Mouse (Mus musculus) thymus, adult 2 months (tissue): ENCODE results near the gene Cacna2d3. TPM values are rescaled to one million over a fixed set of nuclear protein-coding genes. Genes with fewer than 3 reads are reported as not detected.

Experiments
- DNase-seq: peaks from one replicate; pipeline ENCODE4 v3.0.0; 2021
- H3K27ac ChIP-seq: fragments of 200-500 bp; 2 replicates; pipeline ENCODE4 v1.5.1; 2012; ENCODE audit warnings: low read length, control low read depth; ENCODE audit not compliant: control insufficient read depth, insufficient read depth
- H3K27me3 ChIP-seq: fragments of 200-500 bp; 2 replicates; pipeline ENCODE4 v1.6.1; 2012; ENCODE audit warnings: mild to moderate bottlenecking, low read length, moderate library complexity, mixed read lengths; ENCODE audit not compliant: control insufficient read depth, insufficient read depth
- H3K36me3 ChIP-seq: fragments of 200-500 bp; 2 replicates; pipeline ENCODE4 v1.6.1; 2012; ENCODE audit warnings: mild to moderate bottlenecking, low read length, moderate library complexity; ENCODE audit not compliant: control insufficient read depth, insufficient read depth
- H3K4me1 ChIP-seq: fragments of 200-500 bp; replicated peaks from 2 replicates; pipeline ENCODE4 v1.6.1; 2012; ENCODE audit warnings: low read length; ENCODE audit not compliant: control insufficient read depth, insufficient read depth
- H3K4me3 ChIP-seq: fragments of 200-500 bp; 2 replicates; pipeline ENCODE4 v1.5.1; 2012; ENCODE audit warnings: mild to moderate bottlenecking, low read length, control low read depth, moderate library complexity; ENCODE audit not compliant: control insufficient read depth, insufficient read depth
- CTCF ChIP-seq: fragments of 200-500 bp; IDR thresholded peaks from 2 replicates; pipeline ENCODE4 v1.5.1; 2012; ENCODE audit warnings: mild to moderate bottlenecking, control low read depth, low read length, moderate library complexity, borderline replicate concordance; ENCODE audit not compliant: control insufficient read depth, poor library complexity, insufficient read depth; ENCODE audit errors: extremely low read depth
- POLR2A ChIP-seq: fragments of 200-500 bp; IDR thresholded peaks from 2 replicates; pipeline ENCODE4 v1.6.1; 2012; ENCODE audit warnings: mild to moderate bottlenecking, low read length, control low read depth, moderate library complexity; ENCODE audit not compliant: control insufficient read depth, poor library complexity, insufficient read depth; ENCODE audit errors: extremely low read depth
- WGBS: fragments of 180-500 bp; shearing (Covaris S2); methylation state at CpG from one replicate; pipeline ENCODE4 v1.1.7; 2018; 5-methylcytosine and 5-hydroxymethylcytosine counted together
- polyA plus RNA-seq: library from polyadenylated mRNA; depleted of rRNA; stranded (reverse); fragments of >200 nt; gene quantifications from 2 replicates; pipeline ENCODE4 v1.2.3, GENCODE M21; 2012

Gene Cacna2d3
- polyA plus RNA-seq, 1 experiment: 0.08 TPM

- H3K4me3 ChIP-seq: no peak overlapping the region
- no peaks in the 10 kb centered on the region for H3K36me3 ChIP-seq
- DNase-seq: no peak
- H3K4me1 ChIP-seq: no peaks in the 10 kb centered on the region
- no peak overlapping the region for H3K27ac ChIP-seq
- no peak for TF ChIP-seq CTCF
- TF ChIP-seq POLR2A: no peak
- WGBS: 97% methylated on average over 1 of the region's 1 CpGs
- H3K27me3 ChIP-seq: no peaks in the 10 kb centered on the region
Observed at GRCm38 (mm10) chr14:28932746-28933293, 788.8 kb downstream of the Cacna2d3 start.

DNA sequence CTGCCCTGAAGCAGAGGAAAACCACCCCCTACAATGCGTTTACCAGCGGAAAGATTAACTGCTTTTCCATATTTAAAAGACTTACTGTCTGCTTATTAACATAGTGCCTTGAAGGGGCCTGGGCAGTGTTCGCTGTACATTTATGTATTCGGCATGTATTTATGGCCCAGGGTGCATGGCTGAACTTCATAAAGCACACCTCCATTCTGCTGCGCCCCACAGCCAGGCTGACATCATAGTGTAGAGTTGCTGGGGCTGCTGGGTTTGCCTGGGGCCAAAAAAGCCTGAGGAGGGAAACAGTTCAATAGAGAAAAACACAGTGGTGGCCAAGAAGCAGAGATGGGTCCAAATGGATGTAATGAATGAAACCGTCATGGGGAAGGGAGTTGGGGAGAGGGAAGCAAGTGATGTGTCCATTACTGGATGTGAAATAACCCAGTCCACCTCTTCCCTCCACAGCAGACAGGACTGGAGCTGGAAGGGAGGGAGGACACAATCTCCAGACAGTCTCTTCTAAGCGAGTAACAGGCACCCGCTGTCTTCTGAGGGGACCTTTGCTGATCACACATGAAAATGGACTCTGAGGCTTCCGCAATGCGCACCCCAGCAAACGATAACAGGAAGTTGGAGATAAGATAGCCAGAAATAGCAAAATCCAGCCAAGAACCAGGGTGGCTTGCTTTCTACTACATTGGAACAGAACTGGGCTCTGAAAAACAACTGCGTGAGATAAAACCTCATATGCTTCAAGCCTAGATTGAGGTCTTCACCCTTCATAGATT is 798.3 kb downstream of the Cacna2d3 start:
- Histone ChIP-seq H3K4me3 (no peak overlapping the region), H3K36me3 (no peaks in the 10 kb centered on the region), H3K27ac (no peak overlapping the region), H3K4me1 (no peaks in the 10 kb centered on the region), H3K27me3 (no peaks in the 10 kb centered on the region)
- DNase-seq: no peak
- WGBS: 90% methylated on average over 12 of the region's 12 CpGs
- TF ChIP-seq CTCF: no peak
- TF ChIP-seq POLR2A: no peak

GRCm38 (mm10) chr14:28918871-28919270 is 802.8 kb downstream of the Cacna2d3 start:
- H3K27ac ChIP-seq: no peak overlapping the region
- DNase-seq: no peak
- no peak overlapping the region for H3K4me3 ChIP-seq
- H3K36me3 ChIP-seq: no peaks in the 10 kb centered on the region
- no peak for TF ChIP-seq POLR2A
- 84% methylated on average over 5 of the region's 5 CpGs for WGBS
- no peaks in the 10 kb centered on the region for H3K27me3 ChIP-seq
- H3K4me1 ChIP-seq: no peaks in the 10 kb centered on the region

DNA sequence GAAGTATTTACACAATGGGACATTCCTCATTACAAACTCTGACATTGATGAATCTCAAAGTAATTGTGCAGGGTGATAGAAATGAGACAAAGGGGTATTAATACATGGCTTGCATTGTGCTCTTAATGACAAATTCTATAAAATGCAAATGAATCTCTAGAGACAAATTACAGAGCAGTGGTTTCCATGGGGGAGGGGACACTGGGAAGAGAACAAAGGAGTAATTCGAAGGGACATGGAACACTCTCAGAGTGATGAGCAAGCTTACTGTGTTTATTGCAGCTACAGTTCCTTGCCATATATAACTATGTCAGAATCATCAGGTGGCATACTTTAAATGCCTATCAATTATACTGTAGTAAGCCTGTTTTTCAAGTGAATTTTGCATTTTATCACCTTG is 806.7 kb downstream of the Cacna2d3 start:
- no peaks in the 10 kb centered on the region for H3K27me3 ChIP-seq
- H3K4me3 ChIP-seq: no peak overlapping the region
- 74% methylated on average over 1 of the region's 1 CpGs for WGBS
- H3K36me3 ChIP-seq: no peaks in the 10 kb centered on the region
- no peak overlapping the region for H3K27ac ChIP-seq
- no peak for DNase-seq
- TF ChIP-seq POLR2A (no peak), CTCF (no peak)
- no peaks in the 10 kb centered on the region for H3K4me1 ChIP-seq

DNA sequence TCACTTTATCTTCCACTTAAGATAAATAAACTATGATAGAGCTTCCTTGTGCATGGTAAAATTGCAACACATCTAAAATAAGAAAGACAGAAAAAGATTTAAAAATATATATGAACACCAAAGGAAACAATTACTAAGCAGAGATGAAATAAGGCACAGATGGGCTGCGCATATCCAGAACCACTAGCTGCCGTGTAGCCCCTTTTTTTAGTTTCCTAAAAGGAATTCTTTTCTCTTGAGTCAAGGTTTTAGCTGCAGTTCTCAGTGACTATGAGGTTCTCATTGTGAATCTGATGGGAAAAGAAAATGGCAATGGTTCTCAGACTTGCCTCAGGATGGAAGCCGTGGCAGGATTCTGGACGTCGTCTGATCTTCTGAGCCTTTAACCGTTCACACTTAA is 814.0 kb downstream of the Cacna2d3 start:
- no peak overlapping the region for H3K27ac ChIP-seq
- H3K36me3 ChIP-seq: no peaks in the 10 kb centered on the region
- H3K27me3 ChIP-seq: no peaks in the 10 kb centered on the region
- DNase-seq: no peak
- H3K4me3 ChIP-seq: no peak overlapping the region
- H3K4me1 ChIP-seq: no peaks in the 10 kb centered on the region
- 95% methylated on average over 6 of the region's 6 CpGs for WGBS
- TF ChIP-seq POLR2A (no peak), CTCF (no peak)

DNA sequence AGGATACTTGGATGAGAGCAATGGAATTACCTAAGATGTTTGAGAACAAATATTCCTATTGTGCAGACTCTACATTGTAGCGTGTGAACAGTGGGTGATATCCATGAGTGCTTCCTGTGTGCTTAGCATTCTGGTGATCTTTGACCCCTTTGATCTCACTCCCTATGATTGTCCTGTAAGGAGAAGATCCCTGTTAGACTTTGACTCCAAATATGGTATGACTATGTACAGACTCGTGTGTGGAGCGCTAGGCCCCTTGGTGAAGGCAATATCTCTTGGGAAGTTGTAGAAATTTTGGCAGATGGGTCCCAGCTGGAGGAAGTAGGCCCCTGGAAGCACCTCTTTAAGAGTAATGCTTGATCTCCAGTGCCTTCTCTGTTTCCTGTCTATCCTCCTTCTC is 829.1 kb downstream of the Cacna2d3 start:
- no peaks in the 10 kb centered on the region for H3K4me1 ChIP-seq
- H3K27ac ChIP-seq: no peak overlapping the region
- DNase-seq: no peak
- no peak for TF ChIP-seq CTCF
- no peak for TF ChIP-seq POLR2A
- 92% methylated on average over 3 of the region's 3 CpGs for WGBS
- H3K4me3 ChIP-seq: no peak overlapping the region
- no peaks in the 10 kb centered on the region for H3K27me3 ChIP-seq
- H3K36me3 ChIP-seq: no peaks in the 10 kb centered on the region

DNA sequence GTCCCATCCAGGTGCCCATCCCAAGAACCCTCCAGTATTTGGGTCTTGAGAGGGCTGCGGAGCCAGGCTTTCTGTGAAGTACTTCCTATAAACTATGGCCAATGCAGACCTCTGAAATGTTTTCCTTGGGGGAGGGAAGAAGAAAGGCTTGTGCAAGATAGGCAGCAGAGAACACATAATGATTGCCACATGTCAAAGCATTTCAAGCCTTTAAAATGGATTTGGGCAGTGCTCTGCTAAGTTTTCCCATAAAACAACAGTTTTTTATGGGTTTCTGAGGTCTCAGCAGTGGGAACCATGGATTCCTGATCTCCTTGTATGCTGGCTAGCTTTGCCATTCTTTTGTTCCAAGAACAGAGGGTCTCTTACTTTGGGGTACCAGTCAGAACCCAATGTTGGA is 834.3 kb downstream of the Cacna2d3 start:
- H3K4me3 ChIP-seq: no peak overlapping the region
- TF ChIP-seq CTCF (no peak), POLR2A (no peak)

More for the DNA sequence above, 834.3 kb downstream of the Cacna2d3 start:
- Histone ChIP-seq H3K4me1 (no peaks in the 10 kb centered on the region), H3K27me3 (no peaks in the 10 kb centered on the region), H3K36me3 (no peaks in the 10 kb centered on the region), H3K27ac (no peak overlapping the region)
- DNase-seq: no peak
- 100% methylated on average over 1 of the region's 1 CpGs for WGBS
